Mouse (Mus musculus) forelimb bud, embryonic 11.5 days (tissue): Measurements from ENCODE around the gene Cd320.
"Not testable (repeated sequence)": the region's sequence is repeated elsewhere in the genome, so short reads cannot be mapped to it uniquely, and the experiment has no call there.

Source experiments
- DNase-seq: peaks from one replicate; pipeline ENCODE4 v3.0.0-alpha.2; 2012; ENCODE audit warnings: low read depth, low spot score

Cd320 gene

GRCm38 (mm10) chr17:33842966-33843795, at the start of gene Cd320:
Gene Cd320 (plus strand): TSS chr17:33843091.
- peak; percentile 92 for DNase-seq

GRCm38 (mm10) chr17:33798306-33798705, 44.6 kb upstream of the Cd320 start:
- DNase-seq: no peak

- no peak for DNase-seq
Observed at GRCm38 (mm10) chr17:33799277-33799676, 43.6 kb upstream of the Cd320 start.

GRCm38 (mm10) chr17:33802221-33802620, 40.7 kb upstream of the Cd320 start:
- DNase-seq: no peak

GRCm38 (mm10) chr17:33804205-33804604, 38.7 kb upstream of the Cd320 start:
- DNase-seq: no peak

- no peak for DNase-seq
Observed at GRCm38 (mm10) chr17:33804745-33805144, 38.1 kb upstream of the Cd320 start.

- no peak for DNase-seq
Observed at GRCm38 (mm10) chr17:33807181-33807888, 35.6 kb upstream of the Cd320 start.

GRCm38 (mm10) chr17:33808192-33808591, 34.7 kb upstream of the Cd320 start:
- no peak for DNase-seq

GRCm38 (mm10) chr17:33810334-33811141, 32.4 kb upstream of the Cd320 start, which contains the start of gene Kank3:
Gene Kank3 (plus strand): TSS chr17:33810519.
- DNase-seq: peak; percentile 95

- no peak for DNase-seq
Observed at GRCm38 (mm10) chr17:33811142-33811516, 31.8 kb upstream of the Cd320 start.

GRCm38 (mm10) chr17:33812475-33812874, 30.4 kb upstream of the Cd320 start:
- no peak for DNase-seq

- no peak for DNase-seq
Observed at GRCm38 (mm10) chr17:33812990-33813389, 29.9 kb upstream of the Cd320 start.

GRCm38 (mm10) chr17:33815399-33815798, 27.5 kb upstream of the Cd320 start:
- no peak for DNase-seq

GRCm38 (mm10) chr17:33816612-33817011, 26.3 kb upstream of the Cd320 start:
- no peak for DNase-seq

GRCm38 (mm10) chr17:33817184-33817968, 25.5 kb upstream of the Cd320 start:
- DNase-seq: peak; percentile 97

GRCm38 (mm10) chr17:33817969-33818643, 24.8 kb upstream of the Cd320 start:
- no peak for DNase-seq

GRCm38 (mm10) chr17:33822436-33822959, 20.4 kb upstream of the Cd320 start:
- no peak for DNase-seq

GRCm38 (mm10) chr17:33823171-33823570, 19.7 kb upstream of the Cd320 start:
- DNase-seq: not testable (repeated sequence)

- peak; percentile 99 for DNase-seq
Observed at GRCm38 (mm10) chr17:33824084-33824996, 18.6 kb upstream of the Cd320 start, which contains the start of the genes Rps28 and Ndufa7. Gene Rps28 (minus strand): TSS chr17:33824562. Gene Ndufa7 (plus strand): TSS chr17:33824572.
